Mouse (Mus musculus): ENCODE data around the gene Galnt2. TPM values are rescaled to one million over a fixed set of nuclear protein-coding genes. Genes with fewer than 3 reads are reported as not detected.

The Galnt2 gene
- total RNA-seq, 1 experiment from 2014 or later = 60.5 TPM

DNA sequence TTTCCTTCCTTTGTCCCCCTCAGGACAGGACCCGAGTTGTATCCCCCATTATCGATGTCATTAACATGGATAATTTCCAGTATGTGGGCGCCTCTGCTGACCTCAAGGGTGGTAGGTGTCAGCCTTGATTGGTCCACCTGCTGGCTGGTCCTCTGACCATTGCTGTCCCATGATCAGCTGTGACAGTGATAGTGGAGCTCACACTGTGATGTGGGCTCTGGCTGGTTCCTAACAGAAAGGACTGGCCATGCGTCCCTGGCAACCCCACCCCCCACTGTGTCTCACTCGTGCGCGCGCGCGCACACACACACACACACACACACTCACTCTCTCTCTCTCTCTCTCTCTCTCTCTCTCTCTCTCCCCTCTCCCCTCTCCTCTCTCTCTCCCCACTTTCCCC is 98.5 kb downstream of the Galnt2 start:
- DNase-seq = no peak

DNA sequence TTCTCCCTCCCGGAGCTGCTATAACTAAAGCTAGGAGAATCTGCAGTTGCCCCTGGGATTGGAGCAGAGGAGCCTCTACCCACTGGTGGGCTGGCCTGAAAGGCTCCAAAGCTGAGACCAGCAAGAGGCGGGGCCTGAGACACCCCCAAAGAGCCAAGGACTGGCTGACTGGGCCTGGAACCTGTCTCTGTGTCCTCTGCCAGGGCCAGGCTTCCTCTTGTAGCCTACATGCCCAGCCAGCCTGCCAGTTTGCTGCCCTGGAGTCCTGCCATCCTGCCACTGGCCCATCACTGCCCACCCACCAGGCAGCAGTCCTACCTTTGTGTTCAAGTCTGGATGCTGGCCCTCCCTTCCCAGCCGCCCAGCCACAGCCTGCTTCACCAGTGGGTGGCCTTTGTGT is 99.2 kb downstream of the Galnt2 start:
- DNase-seq = peak; percentile 29

DNA sequence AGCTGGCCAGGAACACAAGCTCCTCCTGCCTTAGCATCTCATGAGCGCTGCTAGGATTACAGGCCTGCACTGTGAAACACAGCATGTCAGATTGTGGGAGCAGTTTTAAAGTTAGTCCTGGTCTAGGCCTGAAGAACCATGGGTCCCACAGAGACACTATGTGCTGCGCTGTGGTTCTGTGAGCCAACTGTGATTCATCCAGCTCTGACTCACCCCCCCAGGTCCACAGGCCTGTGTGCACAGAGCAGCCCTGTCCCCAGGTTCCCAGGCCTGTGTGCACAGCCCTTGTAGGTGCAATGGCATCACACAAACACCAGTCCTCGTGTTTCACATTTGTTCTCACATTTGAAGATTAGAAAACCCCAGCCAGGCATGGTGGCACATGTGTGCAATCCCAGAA is 99.9 kb downstream of the Galnt2 start:
- DNase-seq = peak; percentile 42

DNA sequence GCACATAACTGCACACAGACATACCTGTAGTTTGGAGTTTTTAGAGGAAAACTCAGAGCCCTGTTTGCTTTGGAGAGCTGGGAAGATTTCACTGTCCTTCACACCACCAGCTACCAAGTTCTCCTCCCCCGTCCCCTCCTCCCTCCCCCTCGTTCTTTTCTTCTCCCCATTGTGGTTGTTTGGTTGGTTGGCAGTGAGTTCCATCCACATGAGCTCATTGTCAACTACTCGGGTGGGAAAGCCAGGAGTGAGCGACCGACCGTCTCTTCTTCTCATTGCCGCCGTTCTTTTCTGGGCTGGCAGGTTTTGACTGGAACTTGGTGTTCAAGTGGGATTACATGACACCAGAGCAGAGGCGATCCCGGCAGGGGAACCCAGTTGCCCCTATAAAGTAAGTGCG is 100.5 kb downstream of the Galnt2 start:
- DNase-seq = no peak

DNA sequence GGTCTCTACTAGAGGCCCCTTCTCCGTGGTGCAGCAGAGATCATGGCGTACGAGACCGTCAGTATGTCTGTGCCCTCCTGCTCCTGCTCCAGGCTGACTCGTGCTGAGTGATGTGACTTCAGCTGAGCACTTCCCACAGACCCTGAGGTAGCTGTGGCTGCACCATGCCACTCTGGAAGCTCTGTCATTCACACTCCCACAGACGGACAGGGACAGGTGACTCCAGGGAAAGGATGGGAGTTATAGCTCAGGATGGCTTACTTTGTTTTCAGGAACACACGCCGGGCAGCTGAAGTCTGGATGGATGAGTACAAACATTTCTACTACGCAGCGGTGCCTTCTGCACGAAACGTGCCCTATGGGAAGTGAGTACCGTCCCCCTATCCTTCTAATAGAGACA is 105.1 kb downstream of the Galnt2 start:
- DNase-seq = no peak

DNA sequence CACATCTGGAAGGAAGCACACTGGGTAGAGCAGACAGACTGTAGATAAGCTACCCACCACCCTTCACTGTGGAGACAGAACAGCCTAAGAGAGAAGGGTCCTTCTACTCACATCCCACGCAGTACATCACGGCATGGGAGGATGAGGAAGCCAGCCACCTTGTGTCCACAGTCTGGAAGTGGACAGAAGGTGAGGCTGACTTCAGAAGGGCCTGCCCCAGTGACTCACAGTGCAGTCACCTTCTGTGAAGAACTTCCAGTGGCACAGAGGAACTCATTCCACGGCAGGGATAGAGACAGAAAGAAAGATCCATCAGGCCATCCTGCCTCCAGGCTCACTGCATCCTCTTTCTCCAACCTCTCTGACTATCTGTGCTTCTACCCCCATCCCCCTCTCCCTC is 108.6 kb downstream of the Galnt2 start:
- no peak for DNase-seq

DNA sequence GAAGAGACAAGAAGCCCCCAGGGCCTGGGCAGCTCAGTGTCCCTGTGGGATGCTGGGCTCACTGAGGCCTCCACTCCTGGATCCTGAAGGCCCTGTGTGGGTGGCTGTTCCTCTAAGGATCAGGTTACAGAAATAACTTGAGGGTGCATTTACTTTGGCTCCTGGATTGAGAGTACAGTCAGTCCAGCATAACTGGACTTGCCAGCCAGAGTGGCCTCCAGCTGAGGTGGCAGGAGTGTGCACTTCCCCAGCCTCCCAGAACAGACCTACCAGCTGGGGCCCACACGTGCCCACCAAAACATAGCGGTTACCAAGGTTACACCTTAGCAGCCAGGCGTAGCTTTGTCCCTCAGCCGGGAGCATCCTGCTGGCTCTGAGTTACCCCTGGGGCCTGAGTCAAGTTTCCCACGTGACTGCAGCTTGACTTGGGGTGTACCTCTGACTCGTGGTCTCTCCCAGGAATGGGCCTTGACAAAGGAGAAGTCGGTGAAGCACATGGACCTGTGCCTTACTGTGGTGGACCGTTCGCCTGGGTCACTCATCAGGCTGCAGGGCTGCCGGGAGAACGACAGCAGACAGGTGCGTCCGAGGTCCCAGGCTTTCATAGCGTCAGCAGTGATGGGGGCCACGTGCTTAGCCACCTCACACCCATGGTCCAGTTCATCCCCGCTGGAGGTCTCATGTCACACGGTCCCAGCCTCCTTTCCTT is 109.3 kb downstream of the Galnt2 start:
- DNase-seq = no peak

DNA sequence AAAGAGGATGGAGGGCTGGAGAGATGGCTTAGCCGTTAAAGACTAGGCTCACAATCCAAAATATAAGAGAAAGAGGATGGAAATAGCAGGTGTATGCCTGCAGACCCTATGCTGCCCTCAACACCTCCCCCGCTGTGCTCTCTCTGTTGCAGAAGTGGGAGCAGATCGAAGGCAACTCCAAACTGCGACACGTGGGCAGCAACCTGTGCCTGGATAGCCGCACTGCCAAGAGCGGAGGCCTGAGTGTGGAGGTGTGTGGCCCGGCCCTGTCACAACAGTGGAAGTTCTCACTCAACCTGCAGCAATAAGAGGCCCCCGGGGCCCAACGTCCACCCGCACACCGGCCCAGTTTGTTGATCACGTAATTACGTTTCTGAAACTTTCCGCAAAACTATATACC is 112.0 kb downstream of the Galnt2 start:
- DNase-seq = no peak

DNA sequence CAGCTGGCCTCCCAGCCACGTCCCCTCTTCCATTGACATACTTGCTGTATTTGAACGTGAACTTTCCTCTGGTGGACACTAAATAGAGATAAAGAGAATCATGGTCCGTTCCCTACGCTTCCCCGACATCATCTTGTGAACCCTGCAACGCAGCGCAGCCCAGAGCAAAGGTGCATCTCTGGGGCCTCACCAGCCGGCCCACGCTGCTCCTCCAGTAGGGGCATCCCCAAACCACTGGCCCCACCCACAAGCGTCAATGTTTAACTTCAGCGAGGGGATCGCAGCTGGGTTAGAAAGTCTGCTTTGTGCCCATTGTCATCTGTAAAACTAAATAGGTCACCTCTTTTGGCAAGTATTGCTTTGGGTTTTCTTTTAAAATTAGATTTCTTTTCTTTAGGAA is 112.8 kb downstream of the Galnt2 start:
- no peak for DNase-seq

DNA sequence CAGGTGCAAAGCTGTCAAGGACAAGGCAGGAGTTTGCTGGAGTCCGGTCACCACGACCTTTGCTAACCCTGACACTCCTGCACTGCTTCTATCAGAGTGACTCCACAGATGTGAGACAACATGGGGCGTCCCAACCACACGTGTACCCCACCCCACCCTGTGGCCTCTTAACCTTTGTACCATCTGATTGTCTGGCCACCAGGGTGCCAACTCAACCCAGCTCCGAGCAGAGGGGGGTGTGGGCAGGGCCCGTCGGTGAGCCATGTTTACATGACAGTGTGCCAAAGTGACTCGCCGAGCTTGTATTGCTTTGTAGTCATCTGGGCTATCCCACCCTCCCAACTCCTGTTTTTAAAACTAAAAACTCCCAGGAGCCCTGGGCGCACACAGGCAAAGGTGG is 113.9 kb downstream of the Galnt2 start:
- no peak for DNase-seq

DNA sequence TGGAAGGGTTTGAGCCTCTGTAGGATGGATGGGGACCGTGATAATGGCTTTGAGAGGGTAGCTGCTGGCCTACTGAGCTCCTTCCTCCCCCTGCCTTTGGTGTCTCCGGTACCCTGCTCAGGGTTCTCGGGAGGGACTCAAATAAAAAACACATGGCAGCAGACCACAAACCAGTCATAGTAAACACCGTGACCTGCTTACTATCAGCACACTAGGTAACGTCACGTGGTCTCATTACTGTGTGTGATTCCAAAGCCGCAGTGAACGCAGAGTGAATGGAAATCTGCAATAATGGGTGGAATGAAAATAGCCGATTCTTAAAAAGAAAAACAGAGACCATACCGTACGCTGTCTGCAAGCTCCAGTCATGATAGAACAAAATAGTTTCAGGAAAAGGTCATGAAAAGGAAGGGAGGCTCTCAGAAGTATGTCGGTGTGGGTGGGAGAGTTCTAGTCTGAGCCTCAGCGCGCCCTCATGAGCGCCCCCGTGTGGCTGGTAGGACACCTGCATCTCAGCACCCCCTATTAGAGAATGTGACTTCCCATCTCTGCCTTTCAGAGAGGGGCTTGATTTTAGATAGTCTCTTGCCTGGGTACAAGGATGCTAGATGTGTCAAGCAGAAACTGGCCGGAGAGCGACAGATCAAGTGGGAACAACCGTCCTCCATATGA is 115.8 kb downstream of the Galnt2 start:
- DNase-seq = peak; percentile 75

DNA sequence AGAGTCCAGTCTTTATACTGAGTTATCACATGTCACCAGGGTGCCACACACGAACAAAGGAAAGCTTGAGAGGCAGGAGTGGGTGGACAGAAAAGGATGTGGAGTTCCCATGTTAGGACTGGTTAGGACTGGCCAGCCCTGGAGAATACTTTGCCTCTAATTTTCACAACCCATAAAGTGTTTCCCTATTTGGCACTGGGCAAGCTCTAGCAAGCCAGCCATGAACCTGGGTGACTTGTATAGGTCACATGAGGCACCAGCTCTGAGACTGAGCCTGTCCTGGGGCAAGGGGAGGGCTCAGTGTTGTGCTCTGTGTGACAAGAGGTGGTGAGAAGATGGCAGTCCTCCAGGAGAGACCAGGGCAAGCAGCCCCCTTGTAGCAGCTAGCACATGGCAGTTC is 116.9 kb downstream of the Galnt2 start:
- no peak for DNase-seq

DNA sequence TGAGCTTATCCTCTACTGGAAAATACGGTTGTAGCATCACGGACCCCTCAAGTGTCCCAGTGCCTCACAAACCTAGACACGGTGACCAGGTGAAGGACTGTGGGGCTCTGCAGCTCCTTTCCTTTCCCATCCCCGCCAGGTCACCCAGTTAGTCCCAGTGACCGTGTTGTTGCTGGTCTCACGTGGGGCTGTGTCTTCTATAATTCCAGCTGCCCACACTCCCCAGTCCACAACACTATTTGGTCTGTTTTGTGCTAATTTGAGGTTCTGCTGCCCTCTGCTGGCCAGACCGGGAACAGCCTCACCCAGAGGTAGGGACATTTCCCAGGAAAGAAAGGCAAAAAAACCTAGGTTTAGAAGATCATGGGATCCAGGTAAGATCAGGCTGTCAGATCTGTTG is 118.5 kb downstream of the Galnt2 start:
- peak; percentile 88 for DNase-seq

DNA sequence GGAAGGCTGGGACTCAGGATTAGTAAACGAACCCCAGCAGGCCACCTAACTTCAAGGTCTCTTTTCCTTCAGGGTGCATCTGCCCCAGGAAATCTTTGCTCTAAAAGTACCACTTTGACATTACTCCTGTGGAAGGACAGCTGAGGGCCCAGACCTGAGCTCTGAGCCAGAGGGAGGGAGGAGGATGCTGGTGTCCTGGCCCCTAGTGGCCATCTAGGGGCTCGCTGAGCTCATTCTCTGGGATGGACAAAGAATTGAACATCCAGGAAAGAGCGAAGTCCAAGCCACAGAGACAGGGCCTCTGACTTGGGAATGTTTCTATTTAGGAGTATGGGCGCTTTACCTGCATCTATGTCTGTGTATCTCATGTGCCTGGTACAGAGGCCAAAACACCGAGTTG is 120.4 kb downstream of the Galnt2 start:
- DNase-seq = no peak

DNA sequence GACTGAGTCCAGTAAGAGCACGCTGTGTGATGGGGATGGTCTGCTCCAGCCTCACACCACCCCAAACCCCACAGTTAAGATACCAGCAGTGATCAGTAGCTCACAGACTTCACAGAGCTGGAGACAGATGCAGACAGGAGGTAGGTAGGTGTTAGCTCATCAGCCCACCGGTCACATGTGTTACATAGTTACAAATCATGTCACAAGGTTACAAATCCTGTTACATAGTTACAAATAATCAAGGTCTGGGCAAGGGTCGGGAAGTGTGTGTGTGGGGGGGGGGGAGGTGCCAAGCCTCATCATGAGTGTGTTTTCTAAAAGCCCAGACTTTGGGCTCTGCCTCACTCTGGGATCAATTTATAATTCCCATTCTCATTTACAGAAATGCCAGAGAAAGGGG is 129.7 kb downstream of the Galnt2 start:
- DNase-seq = no peak

DNA sequence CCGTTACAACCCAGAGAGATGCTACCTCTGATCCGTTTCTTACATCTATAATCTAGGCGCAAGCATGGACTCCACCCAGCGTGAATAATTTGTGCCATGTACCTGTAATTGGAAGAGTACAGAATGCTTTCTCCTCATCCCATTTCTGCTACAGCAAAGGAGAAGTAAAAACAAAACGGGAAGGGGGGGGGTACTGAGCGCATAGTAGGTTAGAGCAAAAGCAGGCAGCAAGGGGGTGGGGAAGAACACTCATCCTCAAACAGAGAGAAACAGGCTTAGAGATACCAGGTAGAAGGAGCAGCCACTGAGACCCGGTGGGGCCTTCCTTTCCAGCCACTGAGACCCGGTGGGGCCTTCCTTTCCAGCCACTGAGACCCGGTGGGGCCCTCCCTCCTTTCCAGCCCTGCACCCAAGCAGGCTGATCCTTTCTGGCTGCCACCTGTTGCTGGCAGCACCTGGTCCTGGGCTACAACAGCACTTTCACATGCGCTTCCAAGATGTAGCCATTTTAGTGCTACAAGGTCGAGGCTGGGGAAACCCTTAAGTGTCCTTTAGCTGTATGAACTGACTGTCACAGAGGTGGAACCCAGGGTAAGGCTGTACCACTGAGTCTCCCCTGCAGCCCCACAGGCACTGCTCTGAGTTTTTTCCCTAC is 130.7 kb downstream of the Galnt2 start:
- DNase-seq = no peak

DNA sequence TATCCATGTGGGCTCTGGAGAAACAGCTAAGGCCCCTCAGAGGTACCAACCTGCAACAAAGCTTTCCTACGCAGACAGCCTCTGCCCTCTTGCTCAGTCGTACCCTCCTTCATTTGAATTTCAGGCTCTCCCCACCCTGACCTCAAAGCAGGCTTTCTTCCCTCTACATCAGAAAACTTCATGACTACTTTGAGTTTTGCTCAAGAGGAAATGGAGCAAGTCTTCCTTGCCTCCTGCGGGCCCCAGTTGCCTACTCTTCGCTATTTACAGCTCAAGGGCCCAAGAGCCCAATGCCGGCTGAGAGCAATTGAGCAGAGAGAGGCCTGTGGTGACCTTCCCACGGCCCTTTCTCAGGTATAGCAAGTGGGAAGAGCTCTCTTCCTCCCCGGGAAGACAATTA is 131.4 kb downstream of the Galnt2 start:
- DNase-seq = no peak

DNA sequence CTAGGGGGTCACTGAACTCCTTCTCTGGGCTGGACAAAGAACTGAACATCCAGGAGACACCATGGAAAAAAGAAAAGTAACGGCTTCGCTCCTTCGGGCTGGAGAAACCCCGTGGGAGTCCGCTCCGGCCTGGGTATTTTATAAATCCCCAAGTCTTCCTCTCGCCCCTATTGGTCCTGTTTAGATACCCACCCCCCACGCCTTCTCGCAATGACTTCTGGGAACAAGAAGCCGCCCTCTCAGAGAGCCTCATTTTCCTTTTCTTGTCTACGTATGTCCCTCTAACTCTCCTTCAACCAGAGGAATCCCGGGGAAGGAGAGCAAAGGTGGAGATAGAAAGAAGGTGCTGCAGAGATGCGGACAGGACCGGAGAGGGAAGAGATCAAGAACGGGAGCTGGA is 132.1 kb downstream of the Galnt2 start:
- no peak for DNase-seq

DNA sequence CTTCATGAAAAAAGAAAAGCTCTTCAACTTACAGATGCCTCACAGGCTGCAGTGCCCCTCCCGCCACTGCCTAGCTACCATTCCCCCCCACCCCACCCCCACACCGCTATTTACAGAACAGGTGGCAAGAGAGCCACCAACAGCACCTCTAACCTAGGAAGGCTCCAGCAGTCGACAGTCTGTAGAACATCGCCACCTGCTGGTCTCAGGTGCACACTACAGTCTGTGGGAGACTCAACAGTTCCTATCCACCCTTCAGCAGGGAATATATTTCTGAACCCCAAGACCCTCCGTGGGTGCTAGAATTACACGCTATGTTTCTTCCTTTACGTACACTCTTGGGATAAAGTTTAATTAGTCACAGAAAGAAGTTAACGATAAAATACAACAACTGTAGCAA is 137.0 kb downstream of the Galnt2 start:
- DNase-seq = peak; percentile 66

DNA sequence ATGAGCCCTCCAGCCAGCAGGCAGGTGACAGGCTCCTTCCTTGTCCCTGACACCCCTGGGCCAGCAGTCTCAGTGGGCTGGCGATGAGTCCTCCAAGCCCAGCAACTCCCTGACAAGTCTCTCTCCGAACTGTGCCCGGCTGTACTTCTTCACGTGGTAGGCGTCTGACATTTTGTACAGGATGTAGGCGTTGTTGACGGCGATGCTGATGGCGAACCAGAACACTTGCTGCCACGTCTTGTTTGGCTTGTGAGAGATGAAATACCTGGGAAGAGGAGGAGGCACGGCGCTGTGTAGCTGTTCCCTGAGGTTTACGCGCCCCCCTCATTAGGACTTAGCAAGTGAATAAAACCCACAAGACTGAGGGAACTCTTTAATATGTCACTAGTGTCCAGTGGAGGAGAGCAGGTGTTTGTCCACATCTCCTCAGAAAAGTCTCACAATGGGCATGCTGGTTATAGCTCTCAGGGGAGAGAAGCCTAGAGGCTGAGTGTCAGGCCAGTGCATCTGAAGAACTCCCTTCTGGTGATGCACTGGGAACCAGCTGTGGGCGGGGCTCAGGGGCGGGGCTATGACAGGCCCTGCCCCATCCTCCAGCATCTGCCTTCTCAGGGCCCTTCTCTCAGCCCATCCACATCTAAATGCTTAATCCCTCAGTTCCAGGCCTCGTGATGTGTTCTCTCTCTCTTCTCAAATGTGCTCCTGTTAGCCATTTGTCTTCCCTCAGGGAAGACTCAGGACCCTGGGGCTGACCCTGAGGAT is 139.4 kb downstream of the Galnt2 start:
- DNase-seq = no peak

DNA sequence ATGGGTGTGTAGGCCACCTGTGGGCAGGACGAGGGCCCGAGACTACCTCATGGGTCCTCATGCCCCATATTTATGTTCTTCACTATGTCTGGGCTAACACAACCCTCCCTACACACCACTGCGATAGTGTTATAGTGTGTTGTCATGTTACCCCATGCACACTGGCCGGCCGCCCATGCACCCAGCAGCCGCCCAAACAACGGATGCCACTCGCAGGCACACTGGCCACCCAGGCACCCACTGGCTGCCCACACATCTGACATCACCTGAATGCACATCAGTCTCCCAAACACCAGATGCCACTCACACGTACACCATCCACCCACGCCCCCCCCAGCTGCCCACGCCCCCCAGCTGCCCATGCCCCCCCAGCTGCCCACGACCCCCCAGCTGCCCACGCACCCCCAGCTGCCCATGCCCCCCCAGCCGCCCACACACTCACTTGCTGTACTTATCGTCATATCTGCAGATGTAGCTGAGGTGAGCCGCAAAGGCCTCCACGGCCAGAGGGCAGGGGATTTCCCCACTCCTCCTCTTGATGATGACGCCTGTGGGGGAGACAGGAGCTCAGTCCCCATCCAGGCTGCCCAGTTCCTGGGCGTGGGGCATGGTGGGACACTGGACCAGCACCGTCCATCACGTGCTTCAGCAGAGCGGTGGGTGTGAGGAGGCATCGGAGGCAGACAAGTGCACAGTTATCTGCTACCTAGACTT is 140.4 kb downstream of the Galnt2 start:
- DNase-seq = no peak

DNA sequence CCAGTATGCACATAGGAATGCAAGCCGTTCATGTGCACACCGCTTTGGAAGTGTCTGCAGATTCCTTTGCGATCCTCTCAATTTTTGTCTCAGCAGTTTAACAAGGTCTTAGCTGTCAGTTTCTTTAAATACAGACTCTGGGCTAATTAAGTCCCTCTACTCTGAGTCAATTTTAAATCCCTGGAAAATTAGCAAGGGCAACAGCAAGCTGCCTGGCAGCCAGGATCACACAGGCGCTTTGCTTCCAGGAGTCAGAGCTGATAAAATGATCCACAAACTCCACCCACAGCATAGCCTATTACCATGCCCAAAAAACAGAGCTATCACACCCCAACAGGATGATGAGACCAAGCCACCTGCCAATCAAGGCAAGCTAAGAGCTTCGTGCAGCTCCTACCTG is 142.6 kb downstream of the Galnt2 start:
- no peak for DNase-seq
